Mouse (Mus musculus) liver, embryonic 13.5 days (tissue): ENCODE data around the gene Tti1. TPM values are rescaled to one million over a fixed set of nuclear protein-coding genes. Genes with fewer than 3 reads are reported as not detected.
A peak's percentile ranks its signal among the peaks of the same experiment; 100 is the strongest.

Source experiments
- ATAC-seq: fragments of 200-750 bp; cut with Nextera tagmentation; 2 replicates; pipeline ENCODE4 v1.8.0; 2017; ENCODE audit warnings: low read depth, mild to moderate bottlenecking, moderate number of reproducible peaks, moderate library complexity
- DNase-seq: peaks from one replicate; pipeline ENCODE4 v3.0.0; 2022
- H3K27ac ChIP-seq: fragments of 300-500 bp; sonication (generic); 2 replicates; pipeline ENCODE4 v1.5.1; 2015; ENCODE audit warnings: moderate library complexity, mild to moderate bottlenecking, inconsistent platforms
- H3K27me3 ChIP-seq: fragments of 300-500 bp; sonication (generic); 2 replicates; pipeline ENCODE4 v1.6.1; 2015; ENCODE audit warnings: mild to moderate bottlenecking, inconsistent platforms
- H3K36me3 ChIP-seq: fragments of 300-500 bp; sonication (generic); 2 replicates; pipeline ENCODE4 v1.6.1; 2015; ENCODE audit warnings: mild to moderate bottlenecking, inconsistent platforms
- H3K4me1 ChIP-seq: fragments of 300-500 bp; sonication (generic); replicated peaks from 2 replicates; pipeline ENCODE4 v1.6.1; 2015; ENCODE audit warnings: inconsistent platforms
- H3K4me2 ChIP-seq: fragments of 300-500 bp; sonication (generic); 2 replicates; pipeline ENCODE4 v1.6.1; 2015; ENCODE audit warnings: inconsistent platforms, mild to moderate bottlenecking, moderate library complexity
- H3K4me3 ChIP-seq: fragments of 300-500 bp; sonication (generic); replicated peaks from 2 replicates; pipeline ENCODE4 v1.5.1; 2015; ENCODE audit warnings: mild to moderate bottlenecking, inconsistent platforms
- H3K9ac ChIP-seq: fragments of 300-500 bp; sonication (generic); 2 replicates; pipeline ENCODE4 v1.6.1; 2015; ENCODE audit warnings: mild to moderate bottlenecking, inconsistent platforms
- H3K9me3 ChIP-seq: fragments of 300-500 bp; sonication (generic); replicated peaks from 2 replicates; pipeline ENCODE4 v1.6.1; 2016; ENCODE audit warnings: inconsistent platforms
- WGBS: fragments of 180-500 bp; shearing (Covaris S2); methylation state at CpG from one replicate; pipeline ENCODE4 v1.1.7; 2015; ENCODE audit not compliant: insufficient replicate concordance; 5-methylcytosine and 5-hydroxymethylcytosine counted together
- polyA plus RNA-seq: library from polyadenylated mRNA; unstranded; fragments of >200 nt; fragmentation: Nextera tagmentation; extraction: Ambion mirVana; gene quantifications from 2 replicates; pipeline ENCODE4 v1.2.1, GENCODE M21; 2015

Gene Tti1
- polyA plus RNA-seq, 1 experiment from 2014 or later, result 14.0 TPM

- H3K4me1 ChIP-seq, result no peaks in the 10 kb centered on the region
- H3K9me3 ChIP-seq, result no peaks in the 10 kb centered on the region
- ATAC-seq (no peak), DNase-seq (no peak)
- no peak overlapping the region for H3K4me3 ChIP-seq
- 5% methylated on average over 23 of the region's 23 CpGs for WGBS
- no peak overlapping the region for H3K9ac ChIP-seq
- peaks cover 38% of the 10 kb centered on the region for H3K27me3 ChIP-seq
- no peaks in the 10 kb centered on the region for H3K36me3 ChIP-seq
- H3K27ac ChIP-seq, result no peak overlapping the region
- no peak overlapping the region for H3K4me2 ChIP-seq
These were observed 53.4 kb downstream of the Tti1 start for GRCm38 (mm10) chr2:157974604-157975501.

- H3K9me3 ChIP-seq, result no peaks in the 10 kb centered on the region
- H3K4me1 ChIP-seq, result no peaks in the 10 kb centered on the region
- no peak overlapping the region for H3K9ac ChIP-seq
- ATAC-seq (no peak), DNase-seq (no peak)
- H3K27ac ChIP-seq, result no peak overlapping the region
- peaks cover 24% of the 10 kb centered on the region for H3K27me3 ChIP-seq
- no peak overlapping the region for H3K4me3 ChIP-seq
- no peaks in the 10 kb centered on the region for H3K36me3 ChIP-seq
- no peak overlapping the region for H3K4me2 ChIP-seq
- 4% methylated on average over 3 of the region's 3 CpGs for WGBS
These were observed 57.6 kb downstream of the Tti1 start for GRCm38 (mm10) chr2:157970669-157971068.

GRCm38 (mm10) chr2:157970124-157970523, 58.1 kb downstream of the Tti1 start:
- ATAC-seq (no peak), DNase-seq (no peak)
- no peak overlapping the region for H3K4me3 ChIP-seq
- no peaks in the 10 kb centered on the region for H3K4me1 ChIP-seq
- no peaks in the 10 kb centered on the region for H3K36me3 ChIP-seq
- no peak overlapping the region for H3K27ac ChIP-seq
- H3K9ac ChIP-seq, result no peak overlapping the region
- no peak overlapping the region for H3K4me2 ChIP-seq
- H3K27me3 ChIP-seq, result peaks cover 19% of the 10 kb centered on the region
- WGBS, result 54% methylated on average over 6 of the region's 6 CpGs
- no peaks in the 10 kb centered on the region for H3K9me3 ChIP-seq

GRCm38 (mm10) chr2:157967856-157968255, 60.4 kb downstream of the Tti1 start:
- Histone ChIP-seq H3K9ac (no peak overlapping the region), H3K9me3 (no peaks in the 10 kb centered on the region), H3K27me3 (no peaks in the 10 kb centered on the region), H3K36me3 (no peaks in the 10 kb centered on the region), H3K4me1 (no peaks in the 10 kb centered on the region), H3K27ac (no peak overlapping the region), H3K4me3 (no peak overlapping the region), H3K4me2 (no peak overlapping the region)
- WGBS, result 13% methylated on average over 3 of the region's 3 CpGs
- ATAC-seq (no peak), DNase-seq (no peak)

- Histone ChIP-seq H3K4me1 (no peaks in the 10 kb centered on the region), H3K27ac (no peak overlapping the region), H3K36me3 (no peaks in the 10 kb centered on the region), H3K9ac (no peak overlapping the region), H3K4me3 (no peak overlapping the region), H3K9me3 (no peaks in the 10 kb centered on the region), H3K27me3 (no peaks in the 10 kb centered on the region), H3K4me2 (no peak overlapping the region)
- ATAC-seq (no peak), DNase-seq (no peak)
- 20% methylated on average over 2 of the region's 2 CpGs for WGBS
These were observed 70.5 kb downstream of the Tti1 start for GRCm38 (mm10) chr2:157957707-157958108.

GRCm38 (mm10) chr2:157953978-157954377, 74.3 kb downstream of the Tti1 start:
- no peaks in the 10 kb centered on the region for H3K27me3 ChIP-seq
- no peaks in the 10 kb centered on the region for H3K9me3 ChIP-seq
- 60% methylated on average over 5 of the region's 5 CpGs for WGBS
- no peak overlapping the region for H3K9ac ChIP-seq
- H3K4me2 ChIP-seq, result no peak overlapping the region
- no peak overlapping the region for H3K4me3 ChIP-seq
- ATAC-seq, result no peak
- no peaks in the 10 kb centered on the region for H3K36me3 ChIP-seq
- H3K4me1 ChIP-seq, result no peaks in the 10 kb centered on the region
- DNase-seq, result no peak
- H3K27ac ChIP-seq, result no peak overlapping the region

- H3K4me2 ChIP-seq, result peak overlapping the region; percentile 65
- no peaks in the 10 kb centered on the region for H3K36me3 ChIP-seq
- H3K4me1 ChIP-seq, result peaks cover 11% of the 10 kb centered on the region
- peak overlapping the region; percentile 49 for H3K4me3 ChIP-seq
- H3K9ac ChIP-seq, result peak overlapping the region; percentile 41
- 17% methylated on average over 29 of the region's 37 CpGs for WGBS
- DNase-seq (no peak), ATAC-seq (no peak)
- H3K27me3 ChIP-seq, result peaks cover 57% of the 10 kb centered on the region
- H3K27ac ChIP-seq, result no peak overlapping the region
- H3K9me3 ChIP-seq, result no peaks in the 10 kb centered on the region
These were observed 83.9 kb downstream of the Tti1 start for GRCm38 (mm10) chr2:157944156-157944893.

GRCm38 (mm10) chr2:157943514-157944155, 84.6 kb downstream of the Tti1 start:
- no peak for DNase-seq
- ATAC-seq, result no peak
- Histone ChIP-seq H3K4me1 (peaks cover 11% of the 10 kb centered on the region), H3K27me3 (peaks cover 64% of the 10 kb centered on the region), H3K9ac (peak overlapping the region; percentile 41), H3K9me3 (no peaks in the 10 kb centered on the region), H3K4me3 (peak overlapping the region; percentile 49), H3K27ac (no peak overlapping the region), H3K4me2 (peak overlapping the region; percentile 65), H3K36me3 (no peaks in the 10 kb centered on the region)
- under 1% methylated on average over 44 of the region's 47 CpGs for WGBS

- Histone ChIP-seq H3K4me2 (0 out of 2 replicates have a peak overlapping the region, but pooled peaks have one; percentile 0), H3K4me3 (no peak overlapping the region), H3K27ac (no peak overlapping the region), H3K27me3 (peaks cover 74% of the 10 kb centered on the region), H3K9ac (no peak overlapping the region), H3K9me3 (no peaks in the 10 kb centered on the region), H3K36me3 (no peaks in the 10 kb centered on the region), H3K4me1 (peaks cover 15% of the 10 kb centered on the region)
- WGBS, result 6% methylated on average over 18 of the region's 18 CpGs
- ATAC-seq (no peak), DNase-seq (no peak)
These were observed 87.5 kb downstream of the Tti1 start for GRCm38 (mm10) chr2:157940586-157941185.

- Histone ChIP-seq H3K27ac (no peak overlapping the region), H3K4me1 (peaks cover 9% of the 10 kb centered on the region), H3K4me2 (no peak overlapping the region), H3K9me3 (no peaks in the 10 kb centered on the region), H3K4me3 (no peak overlapping the region), H3K36me3 (no peaks in the 10 kb centered on the region), H3K27me3 (peaks cover 40% of the 10 kb centered on the region), H3K9ac (no peak overlapping the region)
- ATAC-seq (no peak), DNase-seq (no peak)
- WGBS, result 60% methylated on average over 4 of the region's 4 CpGs
These were observed 91.6 kb downstream of the Tti1 start for GRCm38 (mm10) chr2:157936676-157937075.
